Mouse (Mus musculus) lung, embryonic 15.5 days (tissue): ENCODE measurements around the gene Prss30. TPM values are rescaled to one million over a fixed set of nuclear protein-coding genes. Genes with fewer than 3 reads are reported as not detected.

Source experiments
- ATAC-seq: fragments of 200-750 bp; cut with Nextera tagmentation; 2 replicates; pipeline ENCODE4 v1.8.0; 2017; ENCODE audit warnings: moderate number of reproducible peaks, borderline replicate concordance; ENCODE audit not compliant: low FRiP score, low TSS enrichment; ENCODE audit errors: extremely low read depth
- H3K27ac ChIP-seq: fragments of 300-500 bp; sonication (generic); 2 replicates; pipeline ENCODE4 v1.5.1; 2015; ENCODE audit warnings: moderate library complexity, mild to moderate bottlenecking, inconsistent platforms
- H3K27me3 ChIP-seq: fragments of 300-500 bp; sonication (generic); 2 replicates; pipeline ENCODE4 v1.6.1; 2015; ENCODE audit warnings: inconsistent platforms
- H3K36me3 ChIP-seq: fragments of 300-500 bp; sonication (generic); 2 replicates; pipeline ENCODE4 v1.6.1; 2015; ENCODE audit warnings: inconsistent platforms
- H3K4me1 ChIP-seq: fragments of 300-500 bp; sonication (generic); 2 replicates; pipeline ENCODE4 v1.6.1; 2015; ENCODE audit warnings: inconsistent platforms
- H3K4me2 ChIP-seq: fragments of 300-500 bp; sonication (generic); 2 replicates; pipeline ENCODE4 v1.6.1; 2015; ENCODE audit warnings: inconsistent platforms, mild to moderate bottlenecking, moderate library complexity
- H3K4me3 ChIP-seq: fragments of 300-500 bp; sonication (generic); 2 replicates; pipeline ENCODE4 v1.5.1; 2015; ENCODE audit warnings: mild to moderate bottlenecking, inconsistent platforms
- H3K9ac ChIP-seq: fragments of 300-500 bp; sonication (generic); 2 replicates; pipeline ENCODE4 v1.6.1; 2015; ENCODE audit warnings: inconsistent platforms
- H3K9me3 ChIP-seq: fragments of 300-500 bp; sonication (generic); 2 replicates; pipeline ENCODE4 v1.6.1; 2016; ENCODE audit warnings: inconsistent platforms
- WGBS: fragments of 180-500 bp; shearing (Covaris S2); methylation state at CpG from one replicate; pipeline ENCODE4 v1.1.7; 2015; 5-methylcytosine and 5-hydroxymethylcytosine counted together
- polyA plus RNA-seq: library from polyadenylated mRNA; unstranded; fragments of >200 nt; fragmentation: Nextera tagmentation; extraction: Ambion mirVana; gene quantifications from 2 replicates; pipeline ENCODE4 v1.2.1, GENCODE M21; 2015

Gene Prss30
- polyA plus RNA-seq, 1 experiment from 2014 or later, result 0.20 TPM

GRCm38 (mm10) chr17:24004071-24004665, 23.8 kb upstream of the Prss30 start:
- Histone ChIP-seq H3K4me1 (no peaks in the 10 kb centered on the region), H3K4me3 (no peak overlapping the region), H3K4me2 (no peak overlapping the region), H3K27me3 (no peaks in the 10 kb centered on the region), H3K9me3 (no peaks in the 10 kb centered on the region), H3K9ac (no peak overlapping the region), H3K36me3 (no peaks in the 10 kb centered on the region), H3K27ac (no peak overlapping the region)
- WGBS, result 87% methylated on average over 14 of the region's 14 CpGs
- ATAC-seq, result no peak

GRCm38 (mm10) chr17:24000404-24000803, 20.0 kb upstream of the Prss30 start:
- WGBS, result 34% methylated on average over 5 of the region's 5 CpGs
- no peaks in the 10 kb centered on the region for H3K9me3 ChIP-seq
- no peaks in the 10 kb centered on the region for H3K36me3 ChIP-seq
- ATAC-seq, result peak; percentile 45; the same call in 1 of the 2 replicates
- H3K9ac ChIP-seq, result no peak overlapping the region
- H3K4me1 ChIP-seq, result peaks cover 13% of the 10 kb centered on the region; the same call in 1 of the 2 replicates
- no peak overlapping the region for H3K4me2 ChIP-seq
- no peaks in the 10 kb centered on the region for H3K27me3 ChIP-seq
- no peak overlapping the region for H3K27ac ChIP-seq
- H3K4me3 ChIP-seq, result no peak overlapping the region

GRCm38 (mm10) chr17:23998383-23998782, 18.0 kb upstream of the Prss30 start:
- H3K9me3 ChIP-seq, result no peaks in the 10 kb centered on the region
- no peaks in the 10 kb centered on the region for H3K27me3 ChIP-seq
- no peak overlapping the region for H3K4me3 ChIP-seq
- 40% methylated on average over 6 of the region's 6 CpGs for WGBS
- no peak overlapping the region for H3K9ac ChIP-seq
- H3K27ac ChIP-seq, result no peak overlapping the region
- no peak for ATAC-seq
- peaks cover 16% of the 10 kb centered on the region; the same call in 1 of the 2 replicates for H3K4me1 ChIP-seq
- H3K4me2 ChIP-seq, result no peak overlapping the region
- H3K36me3 ChIP-seq, result no peaks in the 10 kb centered on the region

GRCm38 (mm10) chr17:23997901-23998300, 17.5 kb upstream of the Prss30 start, which contains the start of gene Prss22:
Prss22 (minus strand) TSS chr17:23998100.
- no peak within 1 kb of the TSS for H3K4me3 ChIP-seq

GRCm38 (mm10) chr17:23995421-23995820, 15.1 kb upstream of the Prss30 start:
- Histone ChIP-seq H3K9ac (no peak overlapping the region), H3K36me3 (no peaks in the 10 kb centered on the region), H3K27ac (no peak overlapping the region), H3K4me2 (no peak overlapping the region), H3K27me3 (no peaks in the 10 kb centered on the region), H3K4me1 (peaks cover 20% of the 10 kb centered on the region), H3K4me3 (no peak overlapping the region), H3K9me3 (no peaks in the 10 kb centered on the region)
- 29% methylated on average over 1 of the region's 1 CpGs for WGBS
- ATAC-seq, result no peak

More at GRCm38 (mm10) chr17:23997901-23998300, 17.5 kb upstream of the Prss30 start, which contains the start of gene Prss22:
- Histone ChIP-seq H3K4me1 (peaks cover 20% of the 10 kb centered on the region), H3K9ac (no peak within 1 kb of the TSS), H3K27ac (no peak within 1 kb of the TSS), H3K27me3 (no peaks in the 10 kb centered on the region), H3K4me2 (peak within 1 kb of the TSS; percentile 34), H3K9me3 (no peaks in the 10 kb centered on the region), H3K36me3 (no peaks in the 10 kb centered on the region)
- WGBS, result 56% methylated on average over 2 of the region's 2 CpGs
- ATAC-seq, result peak; percentile 36; the same call in 1 of the 2 replicates

GRCm38 (mm10) chr17:23994667-23995066, 14.3 kb upstream of the Prss30 start:
- no peak for ATAC-seq
- no peaks in the 10 kb centered on the region for H3K36me3 ChIP-seq
- peaks cover 20% of the 10 kb centered on the region for H3K4me1 ChIP-seq
- H3K9me3 ChIP-seq, result no peaks in the 10 kb centered on the region
- no peak overlapping the region for H3K4me2 ChIP-seq
- WGBS, result 73% methylated on average over 7 of the region's 7 CpGs
- no peaks in the 10 kb centered on the region for H3K27me3 ChIP-seq
- no peak overlapping the region for H3K27ac ChIP-seq
- no peak overlapping the region for H3K4me3 ChIP-seq
- H3K9ac ChIP-seq, result no peak overlapping the region

GRCm38 (mm10) chr17:23993559-23994428, 13.4 kb upstream of the Prss30 start:
- Histone ChIP-seq H3K9me3 (no peaks in the 10 kb centered on the region), H3K4me1 (peaks cover 20% of the 10 kb centered on the region), H3K27me3 (no peaks in the 10 kb centered on the region), H3K9ac (peak overlapping the region; percentile 10; the same call in 1 of the 2 replicates), H3K36me3 (no peaks in the 10 kb centered on the region), H3K4me3 (peak overlapping the region; percentile 21), H3K27ac (no peak overlapping the region), H3K4me2 (peak overlapping the region; percentile 52)
- ATAC-seq, result peak; percentile 55
- WGBS, result 9% methylated on average over 31 of the region's 31 CpGs

- 59% methylated on average over 9 of the region's 9 CpGs for WGBS
- ATAC-seq, result no peak
- no peaks in the 10 kb centered on the region for H3K36me3 ChIP-seq
- H3K9ac ChIP-seq, result peak overlapping the region; percentile 24; the same call in 1 of the 2 replicates
- H3K27me3 ChIP-seq, result no peaks in the 10 kb centered on the region
- H3K4me2 ChIP-seq, result peak overlapping the region; percentile 52
- no peak overlapping the region for H3K27ac ChIP-seq
- H3K4me1 ChIP-seq, result peaks cover 13% of the 10 kb centered on the region
- H3K4me3 ChIP-seq, result peak overlapping the region; percentile 21; the same call in 1 of the 2 replicates
- no peaks in the 10 kb centered on the region for H3K9me3 ChIP-seq
Observed at GRCm38 (mm10) chr17:23992789-23993553, 12.6 kb upstream of the Prss30 start.

GRCm38 (mm10) chr17:23989802-23990201, 9.4 kb upstream of the Prss30 start:
- Histone ChIP-seq H3K4me3 (no peak overlapping the region), H3K9ac (no peak overlapping the region), H3K27me3 (no peaks in the 10 kb centered on the region), H3K27ac (no peak overlapping the region), H3K4me1 (peaks cover 8% of the 10 kb centered on the region), H3K9me3 (no peaks in the 10 kb centered on the region), H3K36me3 (no peaks in the 10 kb centered on the region), H3K4me2 (no peak overlapping the region)
- 24% methylated on average over 2 of the region's 2 CpGs for WGBS
- ATAC-seq, result no peak

GRCm38 (mm10) chr17:23984989-23985388, 4.6 kb upstream of the Prss30 start:
- Histone ChIP-seq H3K27me3 (no peaks in the 10 kb centered on the region), H3K36me3 (no peaks in the 10 kb centered on the region), H3K27ac (no peak overlapping the region), H3K4me1 (no peaks in the 10 kb centered on the region), H3K4me2 (no peak overlapping the region), H3K4me3 (no peak overlapping the region), H3K9me3 (no peaks in the 10 kb centered on the region), H3K9ac (no peak overlapping the region)
- 69% methylated on average over 1 of the region's 1 CpGs for WGBS
- no peak for ATAC-seq

- Histone ChIP-seq H3K4me2 (no peak overlapping the region), H3K36me3 (no peaks in the 10 kb centered on the region), H3K27me3 (no peaks in the 10 kb centered on the region), H3K27ac (no peak overlapping the region), H3K9ac (no peak overlapping the region), H3K9me3 (no peaks in the 10 kb centered on the region), H3K4me1 (no peaks in the 10 kb centered on the region), H3K4me3 (no peak overlapping the region)
- 52% methylated on average over 4 of the region's 4 CpGs for WGBS
- no peak for ATAC-seq
Observed at GRCm38 (mm10) chr17:23982912-23983311, 2.5 kb upstream of the Prss30 start.
